Mouse (Mus musculus): ENCODE results near the gene Sult1c1.
"Not testable (repeated sequence)": the region's sequence is repeated elsewhere in the genome, so short reads cannot be mapped to it uniquely, and the experiment has no call there.

Gene Sult1c1

DNA sequence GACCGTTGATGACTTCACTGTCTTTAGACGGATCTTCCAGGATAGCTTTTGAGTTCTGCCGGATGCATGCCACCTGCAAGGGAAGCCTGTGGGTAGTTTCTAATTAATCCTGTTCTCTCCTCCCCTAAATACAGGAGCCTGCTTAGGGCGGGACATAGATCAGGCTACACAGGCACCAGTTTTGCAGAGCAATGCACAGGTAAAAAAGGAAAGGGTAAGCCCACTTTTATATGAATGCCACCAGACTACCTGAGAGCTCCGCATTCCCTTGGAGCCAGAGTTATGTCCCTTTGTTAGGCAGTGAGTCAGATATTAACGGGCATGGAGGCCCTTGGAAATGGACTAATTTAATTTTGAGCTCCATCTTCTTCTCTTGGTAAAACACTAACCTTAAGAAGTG, at the start of gene Sult1c1:
TSS of gene Sult1c1 (minus strand) at position 101 of the 400 bp plus-strand sequence.
- no peak for DNase-seq

DNA sequence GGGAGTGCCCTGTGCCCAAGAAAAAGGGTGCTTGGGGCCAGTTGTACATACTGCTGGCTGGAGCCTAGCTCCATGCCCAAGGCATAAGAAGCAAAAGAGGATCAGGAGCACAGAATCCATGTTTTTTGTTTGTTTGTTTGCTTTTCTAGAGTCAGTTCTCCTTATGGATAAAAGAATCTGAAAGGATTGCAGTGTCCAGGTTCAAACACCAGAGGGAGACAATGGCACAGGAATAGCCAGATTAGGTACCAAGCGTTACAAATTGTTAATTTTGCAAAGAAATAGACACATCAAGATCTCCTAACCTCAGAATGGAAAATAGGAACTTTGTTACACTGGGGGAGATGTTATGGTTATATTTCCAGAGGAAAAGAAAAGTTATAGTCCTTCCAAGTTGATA, 23.7 kb upstream of the Sult1c1 start:
- DNase-seq, result no peak

DNA sequence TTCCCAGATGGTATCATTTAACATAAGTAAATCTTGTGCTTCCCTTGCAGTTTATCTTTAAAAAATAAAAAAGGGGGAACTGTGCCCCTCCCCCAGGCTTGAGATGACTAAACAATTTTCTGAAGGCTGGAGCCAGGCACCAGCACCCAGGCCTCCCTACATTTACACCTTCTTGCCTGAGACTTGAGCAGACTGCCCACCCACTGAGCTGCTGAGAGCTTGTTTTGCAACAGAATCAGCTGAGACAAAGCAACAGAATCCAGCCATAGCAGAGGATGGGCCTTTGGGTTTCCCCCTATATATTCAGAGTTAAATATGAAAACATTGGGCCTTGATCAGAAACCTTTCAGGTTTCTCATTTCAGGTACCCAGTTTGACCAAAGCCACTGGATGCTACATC, 20.7 kb upstream of the Sult1c1 start:
- no peak for DNase-seq

DNA sequence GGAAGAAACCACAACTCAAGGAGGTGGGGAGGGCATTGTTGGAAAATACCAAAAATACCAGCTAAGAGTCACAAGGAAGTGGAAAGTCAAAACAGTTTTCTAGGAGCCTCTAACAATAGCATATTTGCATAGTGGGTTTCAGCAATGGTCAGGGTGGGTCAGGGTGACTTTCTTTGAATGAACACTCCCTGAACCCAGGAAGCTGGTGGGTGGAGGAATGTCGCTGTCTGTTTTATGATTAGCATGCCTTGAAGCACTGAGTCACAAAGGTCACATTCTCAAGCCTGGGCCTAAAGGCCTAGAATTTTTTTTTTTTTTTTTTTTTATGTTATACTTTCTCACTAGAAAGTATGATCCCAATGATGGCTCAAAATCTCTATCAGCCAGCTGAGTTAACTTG, 20.1 kb upstream of the Sult1c1 start:
- not testable (repeated sequence) for DNase-seq

DNA sequence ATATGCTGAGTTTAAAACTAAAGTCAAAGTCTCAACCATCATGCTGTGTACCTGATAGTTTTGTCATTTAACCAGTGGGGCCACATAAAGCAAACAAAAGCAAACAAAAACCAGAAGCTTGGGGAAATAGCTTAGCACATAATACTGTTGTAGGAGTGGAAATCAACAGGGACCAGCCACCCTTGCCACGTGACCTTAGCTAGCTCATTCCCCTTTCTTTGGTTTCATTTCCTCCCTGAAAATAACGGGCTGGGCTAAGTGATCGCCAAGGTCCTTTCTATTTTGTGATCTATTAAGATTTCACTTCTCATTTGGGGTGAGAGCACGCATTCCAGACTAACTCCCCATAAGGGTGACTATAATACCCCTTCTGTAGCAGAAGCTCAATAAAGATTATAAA, 13.0 kb upstream of the Sult1c1 start:
- DNase-seq, result no peak

DNA sequence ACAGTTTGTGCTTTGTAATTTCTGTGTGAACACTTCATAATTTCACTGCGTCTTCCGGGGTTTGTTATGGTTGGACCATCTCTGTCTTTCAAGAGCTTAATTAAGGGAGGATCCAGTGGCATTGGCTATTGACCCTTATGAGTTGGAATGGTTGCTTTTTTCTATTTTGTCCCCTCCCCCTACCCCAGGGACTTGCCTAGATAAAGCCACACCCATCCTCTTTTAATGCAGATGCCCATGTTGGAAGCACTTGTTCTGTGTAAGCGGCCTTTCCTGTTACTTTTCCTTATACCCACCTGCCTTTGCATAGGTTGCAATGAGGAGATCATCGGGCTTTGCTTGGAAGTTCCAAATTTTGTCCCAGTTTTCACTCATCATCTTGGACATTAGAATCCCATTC, 16.9 kb downstream of the Sult1c1 start:
- DNase-seq, result no peak

DNA sequence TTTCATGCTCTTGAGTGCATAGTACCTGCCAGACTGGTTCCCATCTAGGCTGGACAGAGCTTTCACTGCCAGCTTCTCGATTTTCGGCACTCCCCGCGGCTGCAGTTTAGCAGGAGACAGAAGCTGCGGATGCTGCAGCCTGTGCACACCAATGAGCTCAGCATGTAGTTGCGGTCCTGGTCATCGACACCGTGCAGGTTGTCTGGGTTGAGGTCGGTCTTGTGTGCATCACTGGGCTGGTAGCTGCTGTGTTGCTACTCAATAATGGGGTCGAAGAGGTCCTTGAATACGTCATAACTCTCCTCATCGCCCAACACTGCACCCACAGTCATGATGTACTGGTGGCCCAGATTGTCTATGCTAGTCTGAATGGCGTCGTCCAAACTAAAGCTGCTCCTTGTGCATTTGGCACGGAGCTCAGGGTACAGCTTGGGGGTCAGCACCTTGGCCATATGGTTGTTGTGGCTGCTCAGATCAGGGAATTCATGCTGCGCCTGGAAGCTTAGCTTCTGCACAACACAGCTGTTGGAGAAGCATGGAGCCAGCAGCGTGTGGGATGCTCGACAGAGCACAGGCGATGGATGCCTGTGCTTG, 48.8 kb downstream of the Sult1c1 start:
- DNase-seq, result no peak

DNA sequence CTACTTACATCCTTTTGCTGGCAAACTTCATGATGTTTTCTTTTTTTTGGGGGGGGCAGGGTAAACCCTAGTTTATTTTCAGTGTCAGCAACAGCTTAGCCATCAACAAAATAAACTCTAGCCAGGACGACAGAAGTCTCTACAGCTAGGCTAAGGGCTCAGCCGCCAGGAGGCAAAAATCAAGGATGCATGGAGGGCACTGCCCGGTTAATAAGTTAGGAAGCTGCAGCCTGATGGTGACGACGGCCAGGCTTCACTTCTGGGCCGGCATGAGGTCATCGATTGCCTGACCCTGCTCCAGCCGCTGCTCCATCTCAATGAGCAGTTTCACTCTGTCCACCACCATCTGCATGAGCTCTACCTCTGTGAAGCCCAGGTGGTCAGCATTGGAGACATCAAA, 49.7 kb downstream of the Sult1c1 start:
- no peak for DNase-seq

Measured in thymus, postnatal 14 days (tissue).